Mouse (Mus musculus) lung, postnatal 4 days (tissue): ENCODE data around the gene Zfp612.
"Not testable (repeated sequence)": the region's sequence is repeated elsewhere in the genome, so short reads cannot be mapped to it uniquely, and the experiment has no call there.

Experiments used
- DNase-seq, 2 experiments: peaks; one replicate each; pipeline ENCODE4 v3.0.0; 2021

Gene Zfp612

GRCm38 (mm10) chr8:110079282-110080221, at the start of gene Zfp612:
Gene Zfp612 (plus strand): TSS chr8:110079746.
- peak; percentile 65 to 76 for DNase-seq

- DNase-seq: not testable (repeated sequence)
Measured at GRCm38 (mm10) chr8:110033771-110034170, 45.8 kb upstream of the Zfp612 start.

- no peak for DNase-seq
Measured at GRCm38 (mm10) chr8:110034331-110034730, 45.2 kb upstream of the Zfp612 start.

- no peak for DNase-seq
Measured at GRCm38 (mm10) chr8:110036156-110036555, 43.4 kb upstream of the Zfp612 start.

- DNase-seq: no peak
Measured at GRCm38 (mm10) chr8:110039216-110039615, 40.3 kb upstream of the Zfp612 start.

GRCm38 (mm10) chr8:110039659-110040058, 39.9 kb upstream of the Zfp612 start, which contains the start of gene Chst4:
Gene Chst4 (minus strand): TSS chr8:110039740.
- no peak for DNase-seq

GRCm38 (mm10) chr8:110040509-110040908, 39.0 kb upstream of the Zfp612 start:
- DNase-seq: no peak

GRCm38 (mm10) chr8:110051208-110051607, 28.3 kb upstream of the Zfp612 start:
- DNase-seq: no peak

- DNase-seq: no peak
Measured at GRCm38 (mm10) chr8:110058207-110058606, 21.3 kb upstream of the Zfp612 start.

GRCm38 (mm10) chr8:110064161-110064560, 15.4 kb upstream of the Zfp612 start:
- no peak for DNase-seq

DNA sequence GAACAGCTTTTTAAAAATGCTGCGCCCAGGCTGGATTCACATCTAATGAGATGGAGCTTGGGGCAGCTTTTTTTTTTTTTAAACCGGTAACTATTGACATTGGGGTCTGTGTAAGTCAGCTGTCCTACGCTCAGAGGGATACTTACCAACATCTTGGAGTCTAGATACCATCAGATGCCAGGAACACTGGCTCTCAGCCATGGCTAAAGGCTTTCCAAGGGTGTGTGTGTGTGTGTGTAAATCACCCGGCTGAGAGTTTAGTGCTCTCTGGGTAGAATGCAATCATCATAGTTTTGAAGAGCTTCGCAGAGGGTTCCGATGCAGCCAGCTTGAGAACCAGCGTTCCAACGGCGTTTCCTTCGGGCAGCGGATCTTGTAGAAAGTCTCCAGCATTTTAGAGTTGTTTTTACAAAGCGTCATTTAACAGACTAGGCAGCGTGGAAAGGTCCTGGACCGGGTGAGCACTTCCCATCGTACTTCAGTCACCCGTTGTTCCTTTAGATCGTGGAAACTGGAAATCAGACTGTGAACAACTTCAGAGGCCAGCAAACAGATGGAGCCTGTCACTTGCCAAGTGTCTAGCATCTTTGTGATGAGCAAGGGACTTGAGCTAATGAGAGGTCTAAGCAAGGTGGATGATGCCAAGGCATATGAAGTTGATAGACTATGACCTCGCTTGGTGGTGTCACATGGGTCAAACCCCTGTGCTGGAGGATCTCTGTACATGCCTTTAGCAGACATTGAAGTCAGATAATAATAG, 14.8 kb upstream of the Zfp612 start:
- no peak for DNase-seq

DNA sequence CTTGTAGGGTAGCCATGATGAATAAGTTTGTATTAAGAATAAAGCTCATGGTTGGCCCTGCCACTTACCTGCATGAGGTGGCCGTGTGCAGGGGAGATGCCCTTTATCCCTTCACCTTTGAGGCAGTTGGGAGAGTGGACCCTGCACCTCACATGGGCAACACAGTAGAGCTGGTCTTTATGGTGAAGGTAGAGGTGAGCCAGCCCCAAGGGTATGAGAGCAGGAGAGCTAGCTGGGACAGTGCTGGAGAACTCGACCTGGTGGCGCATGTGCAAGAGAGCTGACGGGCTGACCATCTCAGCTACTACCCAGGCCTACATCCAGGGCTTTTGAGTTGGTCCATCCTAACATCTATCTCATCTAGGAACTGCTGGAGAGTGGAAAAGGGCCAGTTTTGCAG, 13.9 kb upstream of the Zfp612 start:
- DNase-seq: no peak

GRCm38 (mm10) chr8:110069706-110070105, 9.8 kb upstream of the Zfp612 start:
- no peak for DNase-seq

GRCm38 (mm10) chr8:110071600-110071999, 7.9 kb upstream of the Zfp612 start:
- DNase-seq: peak; percentile 46 to 58

DNA sequence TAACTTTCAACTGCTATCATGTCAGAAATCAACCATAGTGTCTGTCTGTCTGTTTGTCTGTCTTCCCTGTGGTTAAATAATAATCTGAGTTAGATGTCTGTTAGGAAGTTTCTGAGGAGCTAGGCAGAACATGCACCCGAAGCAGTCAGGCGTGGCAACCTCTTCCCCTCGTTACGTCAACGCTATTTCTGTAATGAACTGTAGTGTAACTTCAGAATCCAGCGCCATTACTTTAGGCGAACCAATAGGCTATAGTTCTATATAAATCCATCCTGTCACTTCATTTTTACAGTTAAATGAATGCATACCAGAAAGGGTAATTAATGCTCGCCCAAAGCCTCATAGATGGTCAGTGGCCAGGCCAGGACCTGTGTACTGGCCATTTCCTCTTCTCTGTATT, 5.0 kb upstream of the Zfp612 start:
- no peak for DNase-seq

- DNase-seq: no peak
Measured at GRCm38 (mm10) chr8:110082416-110083105, 3.0 kb downstream of the Zfp612 start.

DNA sequence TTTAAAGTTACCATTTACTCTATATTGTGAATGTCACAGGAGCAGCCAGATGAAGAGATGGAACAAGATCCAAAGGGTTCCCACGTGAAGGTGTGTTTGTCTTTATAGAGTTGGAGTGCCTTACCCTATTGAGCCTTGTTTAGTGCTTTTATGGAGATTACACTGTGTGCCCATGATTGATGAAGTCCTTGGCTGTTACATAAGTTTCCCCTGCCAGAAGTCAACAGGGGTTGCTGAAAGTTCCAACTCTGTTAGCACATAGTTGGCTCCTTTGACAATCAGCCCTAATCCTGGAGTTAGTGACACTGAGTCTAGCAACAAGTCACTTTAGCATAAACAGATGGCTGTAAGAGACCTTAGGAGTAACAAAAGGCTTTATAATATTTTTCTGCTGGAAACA, 12.3 kb downstream of the Zfp612 start:
- peak in 1 of 2 experiments; percentile 33 for DNase-seq

DNA sequence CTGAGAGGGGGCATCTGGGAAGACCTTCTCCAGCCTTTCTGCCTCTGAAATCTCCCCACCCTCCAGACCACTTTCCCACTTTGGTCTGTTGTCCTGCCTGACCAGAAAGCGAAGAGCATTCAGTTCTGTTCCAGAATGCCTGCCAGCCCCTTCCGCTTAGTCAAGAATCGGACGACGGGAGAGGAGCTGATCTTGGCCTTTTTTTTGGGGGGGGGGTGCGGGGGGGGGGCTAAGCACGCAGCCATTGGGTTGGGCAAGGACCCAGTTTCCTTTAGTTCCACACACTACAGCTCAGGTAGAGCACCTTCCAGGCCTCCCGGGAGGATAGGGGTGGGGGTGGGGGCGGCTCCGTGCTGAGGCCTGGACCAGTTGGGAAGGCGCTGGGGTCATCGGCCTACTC, 21.4 kb downstream of the Zfp612 start, which contains the start of gene Gm21964:
Gm21964 (plus strand) TSS at position 301 of the 400 bp plus-strand sequence.
- DNase-seq: no peak

DNA sequence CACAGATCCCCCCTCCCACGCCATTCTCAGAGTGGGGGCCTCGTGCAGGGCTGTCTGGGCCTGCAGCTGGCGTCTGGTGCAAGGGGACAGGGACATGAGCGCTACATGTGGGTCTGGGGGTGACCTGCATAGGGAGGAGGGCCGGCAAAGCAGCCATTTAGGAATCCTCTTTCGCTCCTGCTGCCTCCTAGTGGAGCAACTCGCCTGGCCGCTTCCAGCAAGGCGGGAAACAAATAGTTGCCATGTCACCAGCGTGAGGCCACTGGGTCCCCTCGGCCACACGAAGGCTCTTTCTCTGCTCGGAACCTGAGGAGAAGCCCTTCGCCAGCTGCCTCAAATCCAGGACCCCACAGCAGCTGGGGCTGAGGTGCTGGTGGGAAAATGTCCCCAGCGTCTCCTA, 22.1 kb downstream of the Zfp612 start:
- no peak for DNase-seq

GRCm38 (mm10) chr8:110102653-110103052, 23.1 kb downstream of the Zfp612 start, which contains the start of gene Gm17720:
Gene Gm17720 (minus strand): TSS chr8:110102753.
- DNase-seq: no peak

DNA sequence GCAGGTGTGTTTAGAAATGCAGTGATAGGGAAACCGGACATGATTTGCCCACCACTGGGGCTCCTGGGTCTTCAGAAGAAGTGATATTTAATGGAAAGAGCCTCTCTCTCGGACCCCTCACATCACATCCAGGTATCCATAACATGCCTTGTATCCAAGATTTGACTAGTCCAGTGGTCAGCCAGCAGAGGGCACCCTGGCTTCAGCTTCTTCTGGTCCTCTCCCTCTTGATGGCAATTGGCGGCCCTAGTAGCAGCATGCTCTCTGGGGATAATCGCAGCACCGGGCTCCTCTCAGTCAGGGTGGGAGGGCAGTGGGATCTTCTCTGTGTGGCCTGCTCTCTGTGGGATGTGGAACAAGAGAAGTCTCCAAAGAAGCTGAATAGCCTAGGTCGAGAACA, 40.2 kb downstream of the Zfp612 start:
- DNase-seq: no peak

DNA sequence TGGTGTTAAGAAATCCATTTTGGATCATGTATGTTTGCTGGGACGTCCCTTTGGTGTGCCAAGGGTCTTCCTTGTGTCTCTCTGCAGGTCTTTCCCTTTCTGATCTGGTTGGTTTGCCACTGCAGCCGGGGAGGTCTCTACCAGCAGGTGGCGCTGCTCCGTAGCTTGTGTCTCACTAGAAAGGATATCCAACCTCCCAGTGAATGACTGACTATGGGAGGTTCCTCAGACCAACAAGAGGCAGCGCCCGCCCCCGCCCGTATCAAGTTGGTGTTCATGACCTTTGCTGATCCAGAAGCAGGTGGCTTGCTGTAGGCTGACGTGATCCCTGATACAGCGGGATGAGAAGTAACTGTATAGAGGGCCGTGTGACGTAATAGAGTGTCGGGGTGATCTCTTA, 51.0 kb downstream of the Zfp612 start:
- DNase-seq: peak; percentile 57 to 73

DNA sequence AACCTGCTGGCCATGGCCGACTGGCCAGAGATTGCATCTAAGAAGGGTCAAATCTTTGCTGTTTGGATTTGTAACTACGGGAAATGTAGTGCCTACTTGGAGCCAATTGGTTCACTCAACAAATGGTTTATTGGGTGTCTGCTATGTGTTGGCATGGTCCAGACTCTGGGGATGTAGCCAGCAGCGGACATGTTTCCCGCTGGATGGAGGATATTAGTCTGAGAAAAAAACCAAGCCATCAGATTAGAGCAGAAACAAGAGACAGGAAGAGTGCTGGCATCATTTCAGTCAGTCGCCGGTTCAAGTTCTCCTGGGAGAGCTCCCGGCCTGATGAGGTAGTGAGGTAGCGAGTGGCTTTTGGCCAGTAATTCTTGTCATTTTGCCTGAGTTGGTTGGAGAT, 54.7 kb downstream of the Zfp612 start:
- DNase-seq: no peak
